Mouse (Mus musculus) megakaryocyte-erythroid progenitor cell, adult 5-6 weeks (primary cell): Measurements from ENCODE around the gene Zfp790. TPM values are rescaled to one million over a fixed set of nuclear protein-coding genes. Genes with fewer than 3 reads are reported as not detected.
"Not testable (repeated sequence)": the region's sequence is repeated elsewhere in the genome, so short reads cannot be mapped to it uniquely, and the experiment has no call there.

Source experiments
- ATAC-seq: replicated peaks from 2 replicates; pipeline ENCODE4 v1.8.0; 2016; ENCODE audit warnings: mild to moderate bottlenecking, inconsistent platforms; ENCODE audit not compliant: severe bottlenecking, poor library complexity, low FRiP score, low TSS enrichment
- total RNA-seq, 2 experiments: library from RNA; stranded (forward) in 1 of 2; stranded (reverse) in 1 of 2; fragments of 200-1000, 215-1000 nt in 1 of 2; fragments of >200 nt in 1 of 2; fragmentation: Nextera tagmentation in 1 of 2; gene quantifications; 2 replicates each; pipeline ENCODE4 v1.2.3; 2014 to 2017

Gene Zfp790
- total RNA-seq, 2 experiments from 2014 or later, result 4.0 to 10.4 TPM

- no peak for ATAC-seq
Measured at GRCm38 (mm10) chr7:29836816-29837215, 20.9 kb downstream of the Zfp790 start.

GRCm38 (mm10) chr7:29839256-29839655 is 23.3 kb downstream of the Zfp790 start:
- no peak for ATAC-seq

GRCm38 (mm10) chr7:29842105-29842504 is 26.2 kb downstream of the Zfp790 start:
- no peak for ATAC-seq

GRCm38 (mm10) chr7:29844616-29845015 is 28.7 kb downstream of the Zfp790 start:
- ATAC-seq, result no peak

GRCm38 (mm10) chr7:29852831-29853218 is 36.9 kb downstream of the Zfp790 start:
- ATAC-seq, result no peak

- peak; percentile 100 for ATAC-seq
Measured at GRCm38 (mm10) chr7:29853219-29853842, 37.4 kb downstream of the Zfp790 start, which contains the start of gene Zfp940. Zfp940 (minus strand) TSS chr7:29853669.

GRCm38 (mm10) chr7:29859532-29860517 is 43.9 kb downstream of the Zfp790 start, which contains the start of gene Zfp420:
Zfp420 (plus strand) TSS chr7:29859979.
- peak; percentile 100 for ATAC-seq

GRCm38 (mm10) chr7:29861660-29862059 is 45.7 kb downstream of the Zfp790 start:
- ATAC-seq, result no peak

GRCm38 (mm10) chr7:29874256-29874655 is 58.3 kb downstream of the Zfp790 start:
- ATAC-seq, result no peak

- ATAC-seq, result not testable (repeated sequence)
Measured at GRCm38 (mm10) chr7:29877561-29877960, 61.6 kb downstream of the Zfp790 start.

GRCm38 (mm10) chr7:29880056-29880455 is 64.1 kb downstream of the Zfp790 start:
- ATAC-seq, result no peak

Other genes starting within 250 kb of the Zfp790 start
- not detected in 2 replicates for gene Catsperg2, start 89.1 kb upstream of the Zfp790 start, total RNA-seq (2014; fragmentation: Nextera tagmentation)
- gene Catsperg2, start 89.1 kb upstream of the Zfp790 start, total RNA-seq (2017), result not detected in 2 replicates
- gene Zfp84, start 47.6 kb upstream of the Zfp790 start, total RNA-seq (2014; fragmentation: Nextera tagmentation), result 14.6 and 16.4 TPM in 2 replicates
- gene Zfp84, start 47.6 kb upstream of the Zfp790 start, total RNA-seq (2017), result 17.8 and 19.6 TPM in 2 replicates
- 1.4 TPM in 1 of 2 replicates, not detected in the other for gene Zfp30, start 32.1 kb upstream of the Zfp790 start, total RNA-seq (2014; fragmentation: Nextera tagmentation)
- gene Zfp30, start 32.1 kb upstream of the Zfp790 start, total RNA-seq (2017), result 0.50 and 0.56 TPM in 2 replicates
- 4.6 TPM in 2 replicates for gene Zfp940, start 37.6 kb downstream of the Zfp790 start, total RNA-seq (2014; fragmentation: Nextera tagmentation)
- 8.2 and 10.7 TPM in 2 replicates for gene Zfp940, start 37.6 kb downstream of the Zfp790 start, total RNA-seq (2017)
- gene Zfp420, start 43.9 kb downstream of the Zfp790 start, total RNA-seq (2014; fragmentation: Nextera tagmentation), result 3.2 and 5.3 TPM in 2 replicates
- gene Zfp420, start 43.9 kb downstream of the Zfp790 start, total RNA-seq (2017), result 2.6 and 3.5 TPM in 2 replicates
- 7.2 and 8.0 TPM in 2 replicates for gene Zfp27, start 90.5 kb downstream of the Zfp790 start, total RNA-seq (2014; fragmentation: Nextera tagmentation)
- 8.3 and 11.1 TPM in 2 replicates for gene Zfp27, start 90.5 kb downstream of the Zfp790 start, total RNA-seq (2017)
- 0.12 and 0.74 TPM in 2 replicates for gene Zfp383, start 92.1 kb downstream of the Zfp790 start, total RNA-seq (2014; fragmentation: Nextera tagmentation)
- 1.5 and 2.4 TPM in 2 replicates for gene Zfp383, start 92.1 kb downstream of the Zfp790 start, total RNA-seq (2017)
- 9.1 and 10.6 TPM in 2 replicates for gene Zfp74, start 138.0 kb downstream of the Zfp790 start, total RNA-seq (2014; fragmentation: Nextera tagmentation)
- gene Zfp74, start 138.0 kb downstream of the Zfp790 start, total RNA-seq (2017), result 8.4 and 9.2 TPM in 2 replicates
- gene Zfp568, start 167.8 kb downstream of the Zfp790 start, total RNA-seq (2014; fragmentation: Nextera tagmentation), result 9.0 and 16.5 TPM in 2 replicates
- 25.7 and 26.1 TPM in 2 replicates for gene Zfp568, start 167.8 kb downstream of the Zfp790 start, total RNA-seq (2017)
- gene Zfp14, start 235.3 kb downstream of the Zfp790 start, total RNA-seq (2014; fragmentation: Nextera tagmentation), result 0.74 and 1.3 TPM in 2 replicates
- 1.1 and 5.8 TPM in 2 replicates for gene Zfp14, start 235.3 kb downstream of the Zfp790 start, total RNA-seq (2017)